Mouse (Mus musculus) cortical plate, adult 2 months (tissue): ENCODE results near the gene Isy1.

Source experiments
- CTCF ChIP-seq: fragments of 200-500 bp; IDR thresholded peaks from 2 replicates; pipeline ENCODE4 v1.5.1; 2011; ENCODE audit warnings: mild to moderate bottlenecking, control low read depth, low read length; ENCODE audit not compliant: insufficient read depth; ENCODE audit errors: extremely low read depth
- POLR2A ChIP-seq: fragments of 200-500 bp; IDR thresholded peaks from 2 replicates; pipeline ENCODE4 v1.6.1; 2011; ENCODE audit warnings: mild to moderate bottlenecking, low read length, control low read depth; ENCODE audit not compliant: insufficient read depth; ENCODE audit errors: extremely low read depth

GRCm38 (mm10) chr6:87873104-87873503, 34.5 kb upstream of the Isy1 start:
- TF ChIP-seq POLR2A, result no peak
- no peak for TF ChIP-seq CTCF
